Mouse (Mus musculus) frontal cortex, postnatal 25 days (tissue): ENCODE results near the gene Pom121l2.

Experiments
- DNase-seq, 2 experiments: peaks; one replicate each; pipeline ENCODE4 v3.0.0; 2022; ENCODE audit warnings: low spot score in 2 of 2

The Pom121l2 gene

GRCm38 (mm10) chr13:21980981-21981802 lies at the start of gene Pom121l2:
Gene Pom121l2 (plus strand): TSS chr13:21981194.
- peak in 1 of 2 experiments; percentile 5 for DNase-seq

GRCm38 (mm10) chr13:21931740-21932139 lies 49.3 kb upstream of the Pom121l2 start:
- DNase-seq: no peak

GRCm38 (mm10) chr13:21933626-21934548 lies 47.1 kb upstream of the Pom121l2 start:
- DNase-seq: peak in 1 of 2 experiments; percentile 42

GRCm38 (mm10) chr13:21934982-21935791 lies 45.8 kb upstream of the Pom121l2 start:
- DNase-seq: peak; percentile 33 to 54

GRCm38 (mm10) chr13:21935833-21936232 lies 45.2 kb upstream of the Pom121l2 start:
- DNase-seq: no peak

GRCm38 (mm10) chr13:21936968-21937367 lies 44.0 kb upstream of the Pom121l2 start:
- DNase-seq: peak; percentile 26 to 36

GRCm38 (mm10) chr13:21940213-21940612 lies 40.8 kb upstream of the Pom121l2 start:
- peak; percentile 87 to 94 for DNase-seq

- peak; percentile 83 to 87 for DNase-seq
Measured at GRCm38 (mm10) chr13:21940811-21941321, 40.1 kb upstream of the Pom121l2 start.

- DNase-seq: no peak
Measured at GRCm38 (mm10) chr13:21943644-21944043, 37.4 kb upstream of the Pom121l2 start.

- no peak for DNase-seq
Measured at GRCm38 (mm10) chr13:21944592-21944925, 36.4 kb upstream of the Pom121l2 start.

GRCm38 (mm10) chr13:21944926-21945740 lies 35.9 kb upstream of the Pom121l2 start, which contains the start of gene Zfp184:
Gene Zfp184 (plus strand): TSS chr13:21945094.
- peak; percentile 82 to 86 for DNase-seq

- no peak for DNase-seq
Measured at GRCm38 (mm10) chr13:21969269-21969668, 11.7 kb upstream of the Pom121l2 start.

- DNase-seq: no peak
Measured at GRCm38 (mm10) chr13:21969816-21970215, 11.2 kb upstream of the Pom121l2 start.

GRCm38 (mm10) chr13:21971641-21972040 lies 9.4 kb upstream of the Pom121l2 start:
- no peak for DNase-seq

GRCm38 (mm10) chr13:21974221-21974725 lies 6.7 kb upstream of the Pom121l2 start:
- DNase-seq: peak; percentile 78 to 93

GRCm38 (mm10) chr13:21974726-21975473 lies 6.1 kb upstream of the Pom121l2 start:
- peak; percentile 29 to 65 for DNase-seq

- no peak for DNase-seq
Measured at GRCm38 (mm10) chr13:21981803-21982193, 804 bp downstream of the Pom121l2 start.

- no peak for DNase-seq
Measured at GRCm38 (mm10) chr13:21984486-21984885, 3.5 kb downstream of the Pom121l2 start.

GRCm38 (mm10) chr13:21992550-21992949 lies 11.6 kb downstream of the Pom121l2 start:
- no peak for DNase-seq
